Mouse (Mus musculus) heart, embryonic 10.5 days (tissue): ENCODE measurements around the gene Htt. TPM values are rescaled to one million over a fixed set of nuclear protein-coding genes. Genes with fewer than 3 reads are reported as not detected.
"Not testable (repeated sequence)": the region's sequence is repeated elsewhere in the genome, so short reads cannot be mapped to it uniquely, and the experiment has no call there.

Experiments used
- DNase-seq: peaks from one replicate; pipeline ENCODE4 v3.0.0-alpha.2; 2017; ENCODE audit warnings: low spot score
- H3K27ac ChIP-seq: fragments of 300-500 bp; sonication (generic); 2 replicates; pipeline ENCODE4 v1.5.1; 2016; ENCODE audit warnings: mild to moderate bottlenecking
- H3K27me3 ChIP-seq: fragments of 300-500 bp; sonication (generic); 2 replicates; pipeline ENCODE4 v1.6.1; 2016; ENCODE audit warnings: mild to moderate bottlenecking; ENCODE audit not compliant: poor library complexity, insufficient read depth, severe bottlenecking
- H3K36me3 ChIP-seq: fragments of 300-500 bp; sonication (generic); 2 replicates; pipeline ENCODE4 v1.6.1; 2016; ENCODE audit warnings: mild to moderate bottlenecking, moderate library complexity
- H3K4me1 ChIP-seq: fragments of 300-500 bp; sonication (generic); 2 replicates; pipeline ENCODE4 v1.6.1; 2016; ENCODE audit warnings: mild to moderate bottlenecking
- H3K4me3 ChIP-seq: fragments of 300-500 bp; sonication (generic); 2 replicates; pipeline ENCODE4 v1.5.1; 2016; ENCODE audit warnings: mild to moderate bottlenecking, moderate library complexity
- H3K9me3 ChIP-seq: fragments of 300-500 bp; sonication (generic); 2 replicates; pipeline ENCODE4 v1.6.1; 2016; ENCODE audit warnings: mild to moderate bottlenecking, moderate library complexity
- WGBS: fragments of 180-500 bp; shearing (Covaris S2); methylation state at CpG from one replicate; pipeline ENCODE4 v1.1.7; 2016; 5-methylcytosine and 5-hydroxymethylcytosine counted together
- polyA plus RNA-seq: library from polyadenylated mRNA; unstranded; fragments of >200 nt; fragmentation: Nextera tagmentation; extraction: Ambion mirVana; gene quantifications from 2 replicates; pipeline ENCODE4 v1.2.1, GENCODE M21; 2016

The Htt gene
- polyA plus RNA-seq, 1 experiment from 2014 or later, result 14.6 TPM

DNA sequence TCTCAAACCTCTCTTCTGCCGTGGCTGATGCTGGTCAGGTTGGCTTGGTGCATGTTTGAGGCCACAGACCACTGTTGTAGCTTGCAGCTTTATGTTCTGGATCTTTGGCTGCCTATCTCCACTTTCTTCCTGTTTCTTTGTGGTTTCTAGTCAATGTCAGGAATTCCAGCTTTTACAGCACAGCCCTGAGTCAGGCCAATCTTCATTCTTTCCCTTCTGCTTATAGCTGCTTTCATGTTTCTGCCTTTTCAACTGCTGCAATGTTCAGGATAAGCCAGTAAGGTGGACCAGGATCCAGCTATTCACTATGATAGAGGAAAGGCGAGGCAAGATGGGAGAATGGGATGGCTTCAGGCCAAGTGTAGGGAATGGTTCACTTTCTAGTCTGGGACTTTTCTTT, 29.6 kb downstream of the Htt start:
- H3K4me3 ChIP-seq, result no peak overlapping the region
- no peak overlapping the region for H3K27ac ChIP-seq
- peaks cover 57% of the 10 kb centered on the region for H3K36me3 ChIP-seq
- no peaks in the 10 kb centered on the region for H3K27me3 ChIP-seq
- DNase-seq, result no peak
- H3K9me3 ChIP-seq, result no peaks in the 10 kb centered on the region
- H3K4me1 ChIP-seq, result no peaks in the 10 kb centered on the region
- WGBS, result 80% methylated on average over 2 of the region's 2 CpGs

DNA sequence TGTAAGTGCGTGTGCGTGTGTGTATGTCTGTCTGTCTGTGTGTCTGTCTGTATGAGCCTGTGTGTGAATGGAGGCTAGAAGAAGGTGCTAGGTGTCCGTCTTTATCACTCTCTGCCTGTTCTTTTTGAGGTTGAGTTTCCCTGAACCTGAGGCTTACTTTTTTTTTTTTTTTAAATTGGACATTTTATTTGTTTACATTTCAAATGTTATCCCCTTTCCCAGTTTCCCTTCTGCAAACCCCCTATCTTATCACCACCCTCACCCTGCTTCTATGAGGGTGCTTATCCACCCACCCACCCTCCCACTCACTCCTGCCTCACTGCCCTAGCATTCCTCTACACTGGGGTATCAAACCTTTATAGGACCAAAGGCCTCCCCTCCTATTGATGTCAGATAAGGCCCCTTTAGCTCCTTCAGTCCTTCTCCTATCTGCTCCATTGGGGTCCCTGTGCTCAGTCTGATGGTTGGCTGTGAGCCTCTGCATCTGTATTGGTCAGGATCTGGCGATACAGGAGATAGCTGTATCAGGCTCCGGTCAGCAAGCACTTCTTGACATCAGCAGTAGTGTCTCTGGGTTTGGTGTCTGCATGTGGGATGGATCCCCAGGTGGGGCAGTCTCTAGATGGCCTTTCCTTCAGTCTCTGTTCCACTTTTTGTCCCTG, 38.9 kb downstream of the Htt start:
- no peak for DNase-seq
- 86% methylated on average over 5 of the region's 5 CpGs for WGBS
- H3K36me3 ChIP-seq, result peaks cover 57% of the 10 kb centered on the region
- no peak overlapping the region for H3K4me3 ChIP-seq
- no peaks in the 10 kb centered on the region for H3K27me3 ChIP-seq
- H3K9me3 ChIP-seq, result no peaks in the 10 kb centered on the region
- H3K4me1 ChIP-seq, result no peaks in the 10 kb centered on the region
- no peak overlapping the region for H3K27ac ChIP-seq

DNA sequence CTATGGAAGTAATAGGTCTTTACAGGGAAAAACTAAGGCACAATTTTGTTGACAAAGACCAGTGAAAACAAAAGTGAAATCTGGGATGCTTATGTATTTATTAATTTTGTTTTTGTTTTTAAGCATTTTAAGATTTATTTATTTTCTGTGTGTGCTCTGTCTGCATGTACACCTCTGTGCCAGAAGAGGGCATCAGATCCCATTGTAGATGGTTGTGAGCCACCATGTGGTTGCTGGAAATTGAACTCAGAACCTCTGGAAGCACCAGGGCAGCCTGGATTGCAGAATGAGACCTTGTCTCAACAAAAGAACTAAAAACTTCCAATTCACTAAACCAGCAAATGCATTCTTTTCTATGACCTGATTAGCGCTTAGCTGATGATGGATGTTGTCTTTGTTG, 44.5 kb downstream of the Htt start:
- H3K9me3 ChIP-seq, result no peaks in the 10 kb centered on the region
- H3K27ac ChIP-seq, result no peak overlapping the region
- H3K4me1 ChIP-seq, result no peaks in the 10 kb centered on the region
- 100% methylated on average over 1 of the region's 1 CpGs for WGBS
- H3K27me3 ChIP-seq, result no peaks in the 10 kb centered on the region
- peaks cover 53% of the 10 kb centered on the region for H3K36me3 ChIP-seq
- H3K4me3 ChIP-seq, result no peak overlapping the region
- DNase-seq, result no peak

DNA sequence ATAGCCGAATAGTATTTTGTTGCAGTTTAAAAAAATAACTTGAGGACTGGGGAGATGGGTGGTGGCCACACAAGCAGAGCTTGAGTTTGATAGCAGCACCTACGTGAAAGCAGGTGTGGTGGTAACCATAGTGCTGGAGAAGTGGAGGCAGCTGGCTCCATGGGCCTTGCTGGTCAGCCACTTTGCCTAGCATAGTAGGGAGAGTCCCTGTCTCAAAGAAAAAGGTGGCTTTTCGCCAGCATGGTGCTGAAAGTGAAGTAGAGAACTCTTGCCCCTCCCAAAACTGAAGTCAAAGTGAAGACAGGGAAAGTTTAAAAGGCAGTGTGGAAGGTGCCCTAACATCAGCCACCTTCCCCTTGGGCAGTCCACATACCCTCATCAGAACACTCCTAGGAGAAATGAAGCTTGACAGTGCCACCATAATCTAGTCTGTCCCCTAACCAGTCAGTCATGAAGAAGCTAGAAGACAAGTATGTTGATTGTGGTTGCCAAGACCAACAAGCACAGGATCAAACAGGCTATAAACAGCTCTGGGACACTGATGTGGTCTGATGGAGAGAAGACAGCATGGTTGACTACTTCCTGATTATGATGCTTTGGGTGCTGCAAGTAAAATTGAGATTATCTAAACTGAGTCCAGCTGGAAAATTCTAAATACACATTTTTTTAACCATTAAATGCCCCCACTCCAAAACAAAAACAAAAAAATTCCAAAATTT, 61.0 kb downstream of the Htt start:
- no peaks in the 10 kb centered on the region for H3K9me3 ChIP-seq
- H3K27me3 ChIP-seq, result no peaks in the 10 kb centered on the region
- H3K36me3 ChIP-seq, result peaks cover 62% of the 10 kb centered on the region
- H3K27ac ChIP-seq, result no peak overlapping the region
- WGBS, result 90% methylated on average over 3 of the region's 3 CpGs
- no peak for DNase-seq
- no peaks in the 10 kb centered on the region for H3K4me1 ChIP-seq
- H3K4me3 ChIP-seq, result no peak overlapping the region

DNA sequence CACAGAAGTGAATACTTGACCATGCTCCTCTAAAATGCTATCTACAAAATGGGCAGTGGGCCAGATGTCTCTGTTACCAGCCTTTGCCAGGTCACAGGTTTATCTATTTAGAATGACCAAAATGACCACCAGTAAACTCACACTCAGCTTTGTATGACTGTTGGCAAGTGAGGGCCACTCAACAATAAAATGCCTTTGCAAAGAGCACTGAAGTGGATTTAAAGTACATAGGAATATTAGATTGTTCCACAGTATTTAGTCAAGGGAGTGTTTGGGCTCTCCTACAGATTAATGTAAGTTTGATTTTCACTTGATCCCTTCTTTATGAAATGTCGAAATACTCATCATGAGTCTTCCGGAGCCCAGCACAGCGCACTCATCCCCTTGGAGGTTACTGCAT, 92.5 kb downstream of the Htt start:
- Histone ChIP-seq H3K27ac (no peak overlapping the region), H3K9me3 (no peaks in the 10 kb centered on the region), H3K4me3 (no peak overlapping the region), H3K27me3 (no peaks in the 10 kb centered on the region), H3K36me3 (peaks cover 58% of the 10 kb centered on the region), H3K4me1 (no peaks in the 10 kb centered on the region)
- over 99% methylated on average over 3 of the region's 3 CpGs for WGBS
- DNase-seq, result no peak

DNA sequence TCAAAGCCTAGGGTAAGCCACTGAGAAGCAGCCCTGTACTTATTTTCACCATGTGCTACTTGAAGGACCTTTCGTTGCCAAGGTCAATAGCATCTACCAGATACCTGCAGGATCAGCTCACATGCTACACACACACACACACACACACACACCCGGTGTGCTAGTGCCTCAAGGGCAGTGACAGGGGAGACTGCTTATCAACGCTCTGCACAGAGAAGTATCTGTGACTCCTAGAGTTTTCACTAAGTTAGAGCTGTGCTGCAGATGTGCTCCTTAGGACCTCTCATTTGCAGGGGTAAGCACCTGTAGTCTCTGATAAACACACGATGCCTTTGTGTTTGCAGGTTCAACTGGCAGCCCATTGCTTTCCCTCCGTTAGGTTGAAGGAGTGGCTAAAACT, 103.8 kb downstream of the Htt start:
- 86% methylated on average over 5 of the region's 5 CpGs for WGBS
- H3K4me1 ChIP-seq, result 0 out of 2 replicates have a peak, but pooled peaks cover 4% of the 10 kb centered on the region
- no peak for DNase-seq
- no peak overlapping the region for H3K4me3 ChIP-seq
- no peaks in the 10 kb centered on the region for H3K9me3 ChIP-seq
- H3K27me3 ChIP-seq, result no peaks in the 10 kb centered on the region
- H3K27ac ChIP-seq, result no peak overlapping the region
- H3K36me3 ChIP-seq, result peaks cover 69% of the 10 kb centered on the region

DNA sequence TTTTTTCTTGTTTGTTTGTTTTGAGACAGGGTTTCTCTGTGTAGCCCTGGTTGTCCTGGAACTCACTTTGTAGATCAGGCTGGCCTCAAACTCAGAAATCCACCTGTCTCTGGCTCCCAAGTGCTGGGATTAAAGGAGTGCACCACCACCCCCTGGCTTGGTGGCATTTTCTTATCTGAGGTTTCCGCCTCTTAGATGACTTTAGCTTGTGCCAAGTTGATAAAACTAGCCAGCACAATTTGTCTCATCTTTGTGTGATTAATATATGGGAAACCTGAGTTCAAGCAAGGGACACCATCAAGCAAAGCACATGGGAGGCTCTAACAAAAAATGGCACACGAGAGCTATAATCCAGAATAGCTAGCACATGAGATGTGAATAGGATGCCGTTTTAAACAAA, 118.8 kb downstream of the Htt start:
- not testable (repeated sequence) for H3K27me3 ChIP-seq, H3K27ac ChIP-seq, H3K4me3 ChIP-seq, H3K9me3 ChIP-seq, H3K4me1 ChIP-seq, DNase-seq
- H3K36me3 ChIP-seq, result peaks cover 80% of the 10 kb centered on the region
- 89% methylated on average over 3 of the region's 3 CpGs for WGBS

DNA sequence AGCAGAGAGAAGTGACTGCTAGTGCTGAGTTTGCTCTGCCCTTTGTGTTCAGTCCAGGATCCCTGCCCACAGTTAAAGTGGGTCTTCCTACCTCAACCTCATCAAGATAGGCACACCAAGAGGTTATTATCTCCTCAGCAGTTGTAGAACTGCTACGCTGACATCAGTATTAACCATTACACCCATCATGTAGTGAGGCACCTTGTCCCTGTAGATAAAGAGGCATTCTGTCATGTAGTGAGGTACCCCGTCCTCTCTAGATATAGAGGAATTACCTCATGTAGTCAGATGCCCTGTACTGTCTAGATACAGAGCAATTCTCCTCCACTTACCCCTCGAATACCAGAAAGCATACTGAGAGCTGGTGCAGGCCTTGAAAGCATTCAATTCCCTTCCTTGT, 119.5 kb downstream of the Htt start:
- Histone ChIP-seq H3K9me3 (no peaks in the 10 kb centered on the region), H3K27ac (no peak overlapping the region), H3K4me1 (no peaks in the 10 kb centered on the region), H3K27me3 (no peaks in the 10 kb centered on the region), H3K4me3 (no peak overlapping the region), H3K36me3 (peaks cover 79% of the 10 kb centered on the region)
- DNase-seq, result peak; percentile 48
- WGBS, result 73% methylated on average over 3 of the region's 3 CpGs

DNA sequence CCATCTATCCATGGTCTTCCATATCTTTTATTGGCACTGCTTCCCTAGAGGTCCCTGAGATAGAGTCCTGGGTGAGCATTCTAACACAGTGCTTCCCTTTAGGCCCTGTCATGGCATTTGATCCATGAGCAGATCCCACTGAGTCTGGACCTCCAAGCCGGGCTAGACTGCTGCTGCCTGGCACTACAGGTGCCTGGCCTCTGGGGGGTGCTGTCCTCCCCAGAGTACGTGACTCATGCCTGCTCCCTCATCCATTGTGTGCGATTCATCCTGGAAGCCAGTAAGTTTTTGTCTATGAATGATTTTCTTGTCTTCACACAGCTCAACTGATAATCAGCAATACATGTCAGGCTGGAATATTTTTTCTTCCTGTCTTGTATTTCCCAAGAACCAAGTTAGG, 123.7 kb downstream of the Htt start:
- no peak overlapping the region for H3K27ac ChIP-seq
- no peak overlapping the region for H3K4me3 ChIP-seq
- no peaks in the 10 kb centered on the region for H3K27me3 ChIP-seq
- peak; percentile 47 for DNase-seq
- WGBS, result 77% methylated on average over 3 of the region's 3 CpGs
- H3K9me3 ChIP-seq, result no peaks in the 10 kb centered on the region
- H3K4me1 ChIP-seq, result no peaks in the 10 kb centered on the region
- peaks cover 77% of the 10 kb centered on the region for H3K36me3 ChIP-seq

DNA sequence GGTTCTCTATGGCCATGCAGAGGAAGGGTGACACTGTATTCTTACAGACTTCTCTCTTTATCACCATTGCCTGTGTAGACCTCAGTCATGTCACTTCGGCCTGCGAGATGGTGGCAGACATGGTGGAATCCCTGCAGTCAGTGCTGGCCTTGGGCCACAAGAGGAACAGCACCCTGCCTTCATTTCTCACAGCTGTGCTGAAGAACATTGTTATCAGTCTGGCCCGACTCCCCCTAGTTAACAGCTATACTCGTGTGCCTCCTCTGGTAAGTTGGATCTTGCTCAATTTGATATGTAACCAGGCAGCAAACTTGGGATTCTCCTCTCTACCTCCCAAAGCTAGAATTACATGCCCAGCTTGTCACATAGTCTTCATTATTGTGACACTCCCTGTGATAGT, 127.7 kb downstream of the Htt start:
- H3K4me1 ChIP-seq, result no peaks in the 10 kb centered on the region
- H3K27ac ChIP-seq, result no peak overlapping the region
- no peak for DNase-seq
- H3K4me3 ChIP-seq, result no peak overlapping the region
- 88% methylated on average over 4 of the region's 4 CpGs for WGBS
- peaks cover 88% of the 10 kb centered on the region for H3K36me3 ChIP-seq
- no peaks in the 10 kb centered on the region for H3K9me3 ChIP-seq
- no peaks in the 10 kb centered on the region for H3K27me3 ChIP-seq

DNA sequence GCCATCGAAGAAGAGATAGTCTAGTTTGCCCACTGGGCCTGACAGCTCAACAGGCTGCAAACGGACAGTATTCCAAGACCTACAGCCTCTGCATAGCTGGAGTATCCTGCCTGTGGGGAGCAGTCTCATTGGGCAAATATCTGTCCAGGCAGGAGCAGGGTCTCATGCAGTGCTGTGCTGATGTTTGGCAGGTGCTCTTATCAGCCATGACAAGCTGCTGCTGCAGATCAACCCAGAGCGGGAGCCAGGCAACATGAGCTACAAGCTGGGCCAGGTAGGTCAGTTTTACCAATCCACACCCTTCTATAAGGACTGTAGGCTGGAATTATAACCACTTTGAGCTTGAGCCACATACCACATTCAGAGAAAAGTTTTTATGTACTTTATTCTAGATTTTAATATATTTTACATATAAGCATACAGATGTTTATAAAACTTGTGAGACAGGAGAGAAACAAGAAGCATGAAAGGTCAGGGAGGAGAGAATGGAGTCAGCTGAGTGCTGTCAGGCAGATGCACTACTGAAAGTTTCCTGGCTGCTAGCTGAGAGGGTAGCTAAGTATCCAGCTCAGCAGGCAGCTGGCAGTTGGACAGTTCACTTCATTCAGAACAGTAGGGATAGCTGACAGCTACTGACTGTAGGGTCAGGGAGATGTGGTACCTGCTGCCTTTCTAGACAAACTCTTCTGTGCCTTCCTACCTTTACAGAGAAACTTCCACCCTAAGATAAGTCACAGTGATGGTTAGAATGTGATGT, 135.3 kb downstream of the Htt start:
- 59% methylated on average over 3 of the region's 3 CpGs for WGBS
- no peak for DNase-seq
- peaks cover 89% of the 10 kb centered on the region for H3K36me3 ChIP-seq
- no peaks in the 10 kb centered on the region for H3K9me3 ChIP-seq
- H3K4me3 ChIP-seq, result no peak overlapping the region
- H3K27me3 ChIP-seq, result no peaks in the 10 kb centered on the region
- H3K4me1 ChIP-seq, result peaks cover 5% of the 10 kb centered on the region; the same call in 1 of the 2 replicates
- no peak overlapping the region for H3K27ac ChIP-seq

DNA sequence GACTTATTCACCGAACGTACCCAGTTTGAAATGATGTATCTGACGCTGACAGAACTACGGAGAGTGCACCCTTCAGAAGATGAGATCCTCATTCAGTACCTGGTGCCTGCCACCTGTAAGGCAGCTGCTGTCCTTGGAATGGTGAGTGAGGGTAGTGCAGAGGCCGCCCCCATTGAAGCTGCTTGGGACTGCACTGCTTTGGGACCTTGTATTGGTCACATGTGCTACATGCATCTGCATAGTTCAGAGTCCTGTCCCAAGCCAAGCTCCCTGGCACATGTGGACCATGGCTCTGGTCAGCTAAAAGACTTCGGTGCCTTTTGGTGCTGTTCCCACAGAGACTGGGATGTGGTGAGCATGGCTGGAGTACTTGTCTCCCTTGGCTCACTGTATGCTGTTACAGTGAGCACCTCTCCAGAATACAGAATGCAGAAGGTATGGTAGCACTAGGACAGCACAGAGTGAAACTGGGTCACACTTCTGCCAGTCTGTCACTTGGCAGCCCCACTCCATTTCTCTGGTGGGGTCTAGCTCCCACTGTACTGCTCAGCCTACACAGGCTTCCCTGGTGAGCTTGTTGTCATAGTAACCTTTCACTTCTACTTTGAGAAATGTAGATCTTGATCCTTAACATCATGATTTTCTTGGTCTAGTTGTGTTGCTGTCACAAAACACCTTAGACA, 138.4 kb downstream of the Htt start:
- no peak for DNase-seq
- peaks cover 90% of the 10 kb centered on the region for H3K36me3 ChIP-seq
- WGBS, result 90% methylated on average over 6 of the region's 6 CpGs

DNA sequence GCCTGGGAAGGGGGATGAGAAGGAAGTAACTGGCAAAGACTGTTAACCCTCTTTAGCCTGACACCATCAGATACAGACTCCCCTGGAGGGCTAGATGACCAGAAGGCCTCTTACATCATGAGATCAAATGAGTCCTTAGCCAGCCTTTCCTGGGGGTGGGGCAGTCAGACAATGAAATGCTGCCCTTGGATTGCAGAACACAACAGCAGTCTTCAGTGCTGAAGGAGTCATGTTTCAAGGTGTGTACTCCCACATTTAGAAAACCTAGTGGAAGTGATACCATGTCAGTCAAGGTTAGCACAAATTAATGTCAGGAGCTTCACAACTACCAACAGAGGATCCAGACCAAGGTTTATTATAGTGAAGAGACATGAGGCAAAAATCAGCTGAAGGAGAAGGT, 140.8 kb downstream of the Htt start:
- H3K4me1 ChIP-seq, result no peaks in the 10 kb centered on the region
- H3K27me3 ChIP-seq, result no peaks in the 10 kb centered on the region
- no peak for DNase-seq
- no peak overlapping the region for H3K4me3 ChIP-seq
- no peak overlapping the region for H3K27ac ChIP-seq
- peaks cover 92% of the 10 kb centered on the region for H3K36me3 ChIP-seq
- no peaks in the 10 kb centered on the region for H3K9me3 ChIP-seq

More for the DNA sequence above, 138.4 kb downstream of the Htt start:
- H3K27ac ChIP-seq, result no peak overlapping the region
- no peaks in the 10 kb centered on the region for H3K27me3 ChIP-seq
- peaks cover 5% of the 10 kb centered on the region; the same call in 1 of the 2 replicates for H3K4me1 ChIP-seq
- H3K4me3 ChIP-seq, result no peak overlapping the region
- H3K9me3 ChIP-seq, result no peaks in the 10 kb centered on the region
